Mouse (Mus musculus) G1E-ER4 (cell line): ENCODE results near the gene Mcts1. TPM values are rescaled to one million over a fixed set of nuclear protein-coding genes. Genes with fewer than 3 reads are reported as not detected.

Experiments used
- GATA1 ChIP-seq: IDR thresholded peaks from one replicate; pipeline ENCODE4 v1.8.0; 2012; ENCODE audit warnings: low read length, inconsistent platforms
- polyA plus RNA-seq: library from polyadenylated mRNA; stranded (reverse); fragments of >175 nt; gene quantifications from 2 replicates; pipeline ENCODE4 v1.2.3, GENCODE M21; 2012

Gene Mcts1
- 0.43 and 1.4 TPM in 2 replicates for polyA plus RNA-seq

- TF ChIP-seq GATA1, result no peak
Measured at GRCm38 (mm10) chrX:38600177-38600994, at the start of gene Mcts1. Mcts1 (plus strand) TSS chrX:38600578.

- no peak for TF ChIP-seq GATA1
Measured at GRCm38 (mm10) chrX:38553255-38553654, 47.1 kb upstream of the Mcts1 start.

- TF ChIP-seq GATA1, result no peak
Measured at GRCm38 (mm10) chrX:38563941-38564541, 36.3 kb upstream of the Mcts1 start.

DNA sequence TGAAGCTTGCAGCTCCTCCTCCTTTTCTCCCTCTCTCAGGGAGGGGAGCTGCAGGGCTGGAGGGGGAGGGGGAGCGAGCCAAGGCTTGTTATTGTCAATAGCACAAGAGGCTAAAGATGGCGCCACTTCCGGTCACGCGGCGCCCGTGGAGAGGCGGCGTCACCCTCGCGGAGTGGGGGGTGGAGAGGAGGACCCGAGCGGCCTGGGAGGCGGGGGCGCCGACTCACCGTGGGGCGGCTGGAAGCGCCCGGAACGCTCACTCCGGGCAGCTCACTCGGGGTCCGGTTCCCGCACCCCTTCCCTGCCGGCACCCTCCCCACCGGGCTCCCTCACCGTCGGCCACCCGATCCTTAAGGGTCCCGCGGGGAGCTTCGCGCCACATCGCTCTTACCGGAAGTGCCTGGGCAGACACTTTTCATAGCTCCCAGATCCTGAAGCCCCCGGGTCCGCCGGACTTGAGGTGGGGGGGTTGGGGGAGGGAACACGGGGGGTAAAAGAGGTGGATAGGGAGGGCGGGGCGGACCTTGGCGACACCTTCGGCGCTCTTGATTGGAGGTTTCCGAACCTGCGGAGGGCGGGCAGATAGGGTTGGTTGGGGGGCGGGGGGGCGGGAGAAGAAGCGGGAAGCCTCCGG lies 35.7 kb upstream of the Mcts1 start:
- TF ChIP-seq GATA1, result no peak

DNA sequence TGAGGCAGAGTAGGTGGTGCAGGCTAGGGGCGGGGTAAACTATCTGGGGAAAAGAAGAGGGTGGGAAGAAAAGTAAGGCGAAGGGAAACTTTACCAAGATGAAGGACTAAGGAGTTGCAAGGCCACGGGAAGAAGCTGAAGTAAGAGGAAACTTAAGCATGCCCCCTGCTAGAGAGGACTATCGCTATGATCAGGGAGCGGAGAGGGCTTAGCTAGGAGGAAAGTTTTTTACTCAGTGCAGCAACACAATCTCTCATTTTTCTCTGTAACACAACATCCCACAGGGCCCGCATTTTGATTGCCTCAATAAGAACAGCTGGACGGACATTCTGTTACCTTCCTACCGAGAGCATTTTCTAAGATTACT lies 35.2 kb upstream of the Mcts1 start:
- TF ChIP-seq GATA1, result no peak

GRCm38 (mm10) chrX:38566521-38567205 lies 33.7 kb upstream of the Mcts1 start:
- no peak for TF ChIP-seq GATA1

DNA sequence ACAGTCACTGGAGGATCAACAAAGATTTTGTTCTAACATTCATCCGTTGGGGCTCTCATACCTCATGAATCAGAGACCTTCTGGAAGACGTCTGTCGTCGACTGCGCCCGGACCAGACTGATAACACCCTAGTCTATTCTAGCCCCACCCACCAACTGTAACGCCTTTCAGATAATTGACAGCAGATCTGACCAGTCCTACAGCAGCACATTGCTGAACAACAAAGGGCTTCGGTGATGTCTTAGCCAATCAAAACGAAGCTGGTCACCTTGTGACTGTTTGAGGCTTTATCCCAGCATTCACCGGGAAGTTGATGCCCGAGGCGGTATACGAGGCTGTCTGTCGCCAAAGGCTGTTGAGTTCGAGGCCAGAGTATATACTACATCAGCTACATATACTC lies 24.3 kb upstream of the Mcts1 start, which contains the start of gene Cul4b:
Gene Cul4b, minus strand, starts transcription at position 119 of the 400 bp plus-strand sequence.
- TF ChIP-seq GATA1, result no peak

GRCm38 (mm10) chrX:38581140-38581539 lies 19.2 kb upstream of the Mcts1 start:
- TF ChIP-seq GATA1, result no peak

DNA sequence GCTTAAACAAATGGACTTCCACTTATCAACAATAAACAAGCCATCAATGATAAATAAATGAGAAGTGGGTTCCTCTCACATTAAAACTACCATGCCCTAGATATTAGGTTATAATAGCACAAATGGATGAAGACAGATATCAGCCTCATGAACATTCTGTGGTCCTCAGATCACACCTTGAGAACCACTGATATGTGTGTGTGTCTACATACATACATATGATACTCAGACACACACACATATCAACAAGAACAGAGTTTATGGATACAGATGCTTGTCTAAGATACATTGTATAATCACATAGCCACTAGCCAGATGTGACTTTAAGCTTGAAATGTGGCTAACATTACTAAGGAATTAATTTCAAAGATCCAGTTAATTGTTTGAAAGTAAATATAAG lies 17.1 kb upstream of the Mcts1 start:
- no peak for TF ChIP-seq GATA1

- no peak for TF ChIP-seq GATA1
Measured at GRCm38 (mm10) chrX:38589827-38590226, 10.6 kb upstream of the Mcts1 start.

DNA sequence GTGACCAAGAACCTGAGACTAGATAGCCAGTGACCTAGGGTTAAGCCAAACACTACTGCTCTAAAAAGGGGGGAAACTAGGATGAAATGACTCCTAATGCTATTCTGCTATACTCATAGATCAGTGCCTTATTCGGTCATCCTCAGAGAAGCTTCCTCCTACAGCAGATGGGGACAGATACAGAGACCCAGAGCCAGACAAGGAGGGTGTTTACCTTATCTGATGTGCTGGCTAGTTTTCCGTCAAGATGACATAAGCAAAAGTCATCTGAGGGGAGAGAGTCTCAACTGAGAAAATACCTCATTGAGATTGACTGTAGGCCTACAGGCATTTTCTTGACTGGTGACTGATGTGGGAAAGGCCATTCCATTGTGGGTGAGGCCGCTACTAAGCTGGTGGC lies 8.6 kb upstream of the Mcts1 start:
- TF ChIP-seq GATA1, result peak; percentile 81

- TF ChIP-seq GATA1, result no peak
Measured at GRCm38 (mm10) chrX:38593180-38593889, 7.0 kb upstream of the Mcts1 start.

GRCm38 (mm10) chrX:38600995-38601369 lies 604 bp downstream of the Mcts1 start:
- TF ChIP-seq GATA1, result no peak

DNA sequence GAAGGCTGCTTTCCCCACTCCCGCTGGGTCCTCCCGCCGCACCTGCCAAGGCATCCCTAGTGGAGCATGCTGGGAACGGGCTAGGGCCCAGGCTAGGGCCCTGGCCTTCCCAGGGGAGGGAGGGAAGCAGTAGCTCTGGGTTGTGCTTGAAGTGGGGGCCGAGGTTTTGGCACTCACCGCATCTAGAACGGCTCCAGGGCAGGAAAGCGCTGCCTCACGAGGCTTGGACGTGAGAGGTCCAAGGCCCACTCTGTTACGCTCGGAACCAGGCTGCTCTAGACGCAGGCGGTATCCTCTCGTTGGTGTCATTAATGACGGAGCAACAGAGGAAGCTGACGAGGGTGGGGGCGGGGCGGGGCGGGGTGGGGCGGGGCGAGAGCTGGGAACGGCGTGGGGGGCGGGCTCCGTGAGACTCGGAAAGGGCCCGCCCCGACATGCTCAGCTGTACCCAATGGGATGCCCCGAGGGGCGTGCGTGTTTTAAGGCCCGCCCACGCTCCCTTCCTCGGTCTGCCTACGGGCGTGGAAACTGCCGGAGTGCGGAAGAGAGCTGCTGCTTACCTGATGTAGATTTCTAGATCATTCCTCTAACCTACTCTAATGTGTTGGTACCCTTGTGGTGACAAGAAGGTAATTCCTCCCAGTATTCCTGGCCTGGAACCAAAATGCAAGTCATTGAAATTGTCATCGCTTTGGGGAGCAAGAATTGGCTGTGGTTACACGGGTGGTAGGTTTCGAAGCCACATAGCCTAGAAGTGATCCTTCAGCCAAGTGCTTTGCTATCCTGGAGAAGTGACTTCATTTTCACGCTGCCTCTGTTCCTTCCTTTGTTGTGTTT lies 34.6 kb downstream of the Mcts1 start, which contains the start of gene C1galt1c1:
Gene C1galt1c1, minus strand, starts transcription at position 287 of the 837 bp plus-strand sequence.
- no peak for TF ChIP-seq GATA1

DNA sequence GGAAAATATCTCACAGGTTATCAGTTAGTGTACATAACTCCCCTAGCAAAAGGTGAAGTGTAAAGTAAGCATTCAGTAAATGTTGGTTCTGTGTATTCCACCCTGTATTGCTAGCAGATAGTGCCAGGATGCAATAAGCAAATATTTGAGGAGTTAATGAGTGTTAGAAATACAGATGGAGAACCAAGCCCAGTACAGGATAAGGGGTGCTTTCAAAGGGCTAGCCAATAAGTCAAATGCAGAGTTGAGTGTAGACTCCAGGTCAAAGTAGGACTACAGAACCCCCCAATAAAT lies 35.2 kb downstream of the Mcts1 start:
- no peak for TF ChIP-seq GATA1
